Mouse (Mus musculus) naive thymus-derived CD4-positive, alpha-beta T cell, adult 5 months (primary cell): ENCODE results near the gene Setd4. TPM values are rescaled to one million over a fixed set of nuclear protein-coding genes. Genes with fewer than 3 reads are reported as not detected.

Experiments used
- polyA plus RNA-seq: library from polyadenylated mRNA; unstranded; fragments of 100-300 nt; shearing (Covaris generic); gene quantifications from one replicate; pipeline ENCODE4 v1.2.1, GENCODE M21; 2017

The Setd4 gene
- 40.3 TPM for polyA plus RNA-seq

GRCm38 (mm10) chr16:93603439-93604212 is at the start of gene Setd4:
Gene Setd4, minus strand, starts transcription at chr16:93604063.

GRCm38 (mm10) chr16:93627761-93628400 is 24.0 kb upstream of the Setd4 start, which contains the start of gene Gm5678:
Gene Gm5678, plus strand, starts transcription at chr16:93628097.

GRCm38 (mm10) chr16:93605553-93605952 is 1.7 kb upstream of the Setd4 start, which contains the start of gene Cbr1:
Gene Cbr1, plus strand, starts transcription at chr16:93605853.

Other genes starting within 250 kb of the Setd4 start
- 68.9 TPM for gene Cbr1, start 1.8 kb upstream of the Setd4 start, polyA plus RNA-seq
- gene Gm5678, start 24.0 kb upstream of the Setd4 start, polyA plus RNA-seq = not detected
- gene Cbr3, start 79.2 kb upstream of the Setd4 start, polyA plus RNA-seq = not detected
- gene Dop1b, start 107.8 kb upstream of the Setd4 start, polyA plus RNA-seq = 42.9 TPM
- 78.5 TPM for gene Morc3, start 228.1 kb upstream of the Setd4 start, polyA plus RNA-seq